ENCODE assay signal across 9 mouse cellular contexts in genomic region chr14:77580937-77581270, GRCm38 (mm10).
DNase-seq lines count a peak whose midpoint lies in the region; ATAC-seq and TF ChIP-seq lines count a peak whose summit lies in the region.
"Had no signal": no experiment of that assay in that cellular context is flagged by ENCODE, and none has a peak within 500 bp of the region (broad histone marks: within the 10 kb centered on the region; RNA-seq: fewer than 3 reads in every experiment).

No protein-coding gene starts in this region.

- ATAC-seq in embryonic facial prominence, embryonic 15.5 days (ENCODE audit: insufficient number of reproducible peaks, low FRiP score, low TSS enrichment, low read depth): no peak; the same call in 1 of the 2 replicates
- ATAC-seq in liver, postnatal 0 days: no peak

- no peaks in the 10 kb centered on the region for H3K36me3 ChIP-seq in embryonic facial prominence, embryonic 15.5 days
- no peaks in the 10 kb centered on the region for H3K36me3 ChIP-seq in liver, postnatal 0 days (replicated peaks; ENCODE audit: insufficient read depth, low read length)

- no peak overlapping the region for H3K9ac ChIP-seq in embryonic facial prominence, embryonic 15.5 days
- no peak overlapping the region for H3K9ac ChIP-seq in liver, postnatal 0 days (replicated peaks)

- H3K4me3 ChIP-seq in embryonic facial prominence, embryonic 15.5 days (replicated peaks): no peak overlapping the region
- H3K4me3 ChIP-seq in liver, postnatal 0 days (ENCODE audit: low read depth, low read length): no peak overlapping the region

- no peak for TF ChIP-seq EP300 in liver, postnatal 0 days (IDR thresholded peaks at IDR 0.05; ENCODE audit: low read depth)

- no peaks in the 10 kb centered on the region for H3K9me3 ChIP-seq in embryonic facial prominence, embryonic 15.5 days (replicated peaks)
- no peaks in the 10 kb centered on the region for H3K9me3 ChIP-seq in liver, postnatal 0 days (ENCODE audit: low read length)

- TF ChIP-seq CTCF in liver, postnatal 0 days (IDR thresholded peaks at IDR 0.05; ENCODE audit: low read depth): no peak

- H3K4me1 ChIP-seq in embryonic facial prominence, embryonic 15.5 days: peaks cover 20% of the 10 kb centered on the region
- H3K4me1 ChIP-seq in liver, postnatal 0 days (ENCODE audit: insufficient read depth): 0 out of 2 replicates have a peak, but pooled peaks cover 6% of the 10 kb centered on the region

- peak; percentile 66 for DNase-seq in layer of hippocampus, adult 11-12 months (ENCODE audit: low spot score)
- DNase-seq in layer of hippocampus, postnatal 25 days (ENCODE audit: extremely low spot score in 1 of 2, low spot score in 1 of 2): no peak
- DNase-seq in left cerebral cortex, adult 18-20 months (ENCODE audit: low spot score in 2 of 2): peak; percentile 76 to 83
- DNase-seq in right cerebral cortex, postnatal 25 days: peak; percentile 70
- DNase-seq in liver, postnatal 0 days: no peak
- no peak for DNase-seq in urinary bladder, postnatal 10 days (ENCODE audit: low spot score)
- DNase-seq in liver: no peak
- DNase-seq: kidney, adult 18-20 months had no signal

- 0 out of 2 replicates have a peak overlapping the region, but pooled peaks have one; percentile 8 for H3K4me2 ChIP-seq in embryonic facial prominence, embryonic 15.5 days (replicated peaks)
- no peak overlapping the region for H3K4me2 ChIP-seq in liver, postnatal 0 days (ENCODE audit: low read depth, low read length)

- peak overlapping the region; percentile 71 for H3K27ac ChIP-seq in embryonic facial prominence, embryonic 15.5 days (replicated peaks)
- no peak overlapping the region for H3K27ac ChIP-seq in liver, postnatal 0 days (ENCODE audit: low read depth)

- WGBS in embryonic facial prominence, embryonic 15.5 days: 27% methylated on average over 5 of the region's 5 CpGs
- 43% methylated on average over 5 of the region's 5 CpGs for WGBS in liver, postnatal 0 days (ENCODE audit: insufficient replicate concordance)

- H3K27me3 ChIP-seq in embryonic facial prominence, embryonic 15.5 days: no peaks in the 10 kb centered on the region
- no peaks in the 10 kb centered on the region for H3K27me3 ChIP-seq in liver, postnatal 0 days (ENCODE audit: insufficient read depth, low read length)

Comparison
In these comparisons a context has a peak if more than half of its experiments do, and no peak if none do; other contexts are left out.
1. DNase-seq: peak in layer of hippocampus, adult 11-12 months (single experiment), left cerebral cortex, adult 18-20 months (2 of 2) and right cerebral cortex, postnatal 25 days (single experiment); none in layer of hippocampus, postnatal 25 days (0 of 2), liver, postnatal 0 days (single experiment), urinary bladder, postnatal 10 days (single experiment) and liver (single experiment).